ENCODE assay signal across 23 mouse cellular contexts in genomic region chr9:61263335-61263734, GRCm38 (mm10).
DNase-seq lines count a peak whose midpoint lies in the region; ATAC-seq and TF ChIP-seq lines count a peak whose summit lies in the region.
"Had no signal": no experiment of that assay in that cellular context is flagged by ENCODE, and none has a peak within 500 bp of the region (broad histone marks: within the 10 kb centered on the region; RNA-seq: fewer than 3 reads in every experiment).

No protein-coding gene starts in this region.

- H3K27ac ChIP-seq in embryonic facial prominence, embryonic 14.5 days (replicated peaks; ENCODE audit: low read depth, low read length): no peak overlapping the region
- no peak overlapping the region for H3K27ac ChIP-seq in embryonic facial prominence, embryonic 10.5 days (replicated peaks)
- no peak overlapping the region for H3K27ac ChIP-seq in forebrain, embryonic 14.5 days (ENCODE audit: low read depth, low read length)
- no peak overlapping the region for H3K27ac ChIP-seq in forebrain, embryonic 13.5 days
- no peak overlapping the region for H3K27ac ChIP-seq in forebrain, postnatal 0 days (ENCODE audit: low read depth, low read length)
- H3K27ac ChIP-seq in forebrain, embryonic 12.5 days: no peak overlapping the region

- TF ChIP-seq POLR2A in brain, embryonic 14.5 days (IDR thresholded peaks at IDR 0.05; ENCODE audit: borderline replicate concordance, extremely low read depth, insufficient read depth, insufficient read length, poor library complexity, severe bottlenecking): no peak

- H3K4me2 ChIP-seq in embryonic facial prominence, embryonic 14.5 days (ENCODE audit: low read depth, low read length): no peak overlapping the region
- H3K4me2 ChIP-seq in forebrain, embryonic 14.5 days (ENCODE audit: low read length): no peak overlapping the region
- no peak overlapping the region for H3K4me2 ChIP-seq in forebrain, embryonic 13.5 days
- H3K4me2 ChIP-seq in forebrain, postnatal 0 days (ENCODE audit: low read depth): no peak overlapping the region
- H3K4me2 ChIP-seq in forebrain, embryonic 12.5 days: no peak overlapping the region

- DNase-seq in embryonic facial prominence, embryonic 14.5 days (ENCODE audit: low spot score): peak; percentile 59
- DNase-seq in embryonic facial prominence, embryonic 10.5 days (ENCODE audit: low spot score): no peak
- peak; percentile 70 for DNase-seq in forebrain, embryonic 14.5 days (ENCODE audit: low spot score)
- DNase-seq in forebrain, postnatal 0 days: no peak
- peak; percentile 78 for DNase-seq in brain, embryonic 14.5 days (ENCODE audit: low read depth)
- DNase-seq in frontal cortex, postnatal 36 days (ENCODE audit: low spot score in 2 of 2): no peak
- DNase-seq: adrenal gland, adult 2 months; adrenal gland, adult 8-10 months; adrenal gland, postnatal 10 days; adrenal gland, postnatal 14 days; adrenal gland, postnatal 25 days; adrenal gland, postnatal 36 days; B cell, adult 2 months; cerebellum, adult 11 months; cerebellum, adult 11-12 months; cerebellum, adult 18-20 months had no signal

- H3K27me3 ChIP-seq in embryonic facial prominence, embryonic 14.5 days (replicated peaks; ENCODE audit: control insufficient read depth, insufficient read depth, low read length): no peaks in the 10 kb centered on the region
- peaks cover 46% of the 10 kb centered on the region for H3K27me3 ChIP-seq in embryonic facial prominence, embryonic 10.5 days (replicated peaks; ENCODE audit: low read depth, poor library complexity, severe bottlenecking)
- no peaks in the 10 kb centered on the region for H3K27me3 ChIP-seq in forebrain, embryonic 14.5 days (replicated peaks; ENCODE audit: control insufficient read depth, insufficient read depth, low read length)
- peaks cover 5% of the 10 kb centered on the region; the same call in 1 of the 2 replicates for H3K27me3 ChIP-seq in forebrain, embryonic 13.5 days
- H3K27me3 ChIP-seq in forebrain, postnatal 0 days (ENCODE audit: insufficient read depth, low read length): no peaks in the 10 kb centered on the region
- peaks cover 12% of the 10 kb centered on the region for H3K27me3 ChIP-seq in forebrain, embryonic 12.5 days
- H3K27me3 ChIP-seq: CH12.LX, Patski had no signal

- no peak overlapping the region for H3K4me3 ChIP-seq in embryonic facial prominence, embryonic 14.5 days (ENCODE audit: low read depth, low read length)
- H3K4me3 ChIP-seq in embryonic facial prominence, embryonic 10.5 days: no peak overlapping the region
- H3K4me3 ChIP-seq in forebrain, embryonic 14.5 days (ENCODE audit: low read depth, low read length): no peak overlapping the region
- H3K4me3 ChIP-seq in forebrain, embryonic 13.5 days: no peak overlapping the region
- no peak overlapping the region for H3K4me3 ChIP-seq in forebrain, postnatal 0 days (ENCODE audit: low read depth, low read length)
- no peak overlapping the region for H3K4me3 ChIP-seq in forebrain, embryonic 12.5 days (replicated peaks)

- TF ChIP-seq CTCF in forebrain, postnatal 0 days (IDR thresholded peaks at IDR 0.05; ENCODE audit: low read depth): no peak
- no peak for TF ChIP-seq CTCF in brain, embryonic 14.5 days (IDR thresholded peaks at IDR 0.05; ENCODE audit: borderline replicate concordance, extremely low read depth, insufficient read depth, insufficient read length)

- WGBS in embryonic facial prominence, embryonic 14.5 days: 78% methylated on average over 4 of the region's 4 CpGs
- 92% methylated on average over 4 of the region's 4 CpGs for WGBS in embryonic facial prominence, embryonic 10.5 days
- WGBS in forebrain, embryonic 14.5 days: 41% methylated on average over 4 of the region's 4 CpGs
- 64% methylated on average over 4 of the region's 4 CpGs for WGBS in forebrain, embryonic 13.5 days
- 44% methylated on average over 4 of the region's 4 CpGs for WGBS in forebrain, postnatal 0 days
- 79% methylated on average over 4 of the region's 4 CpGs for WGBS in forebrain, embryonic 12.5 days

- H3K4me1 ChIP-seq in embryonic facial prominence, embryonic 14.5 days (ENCODE audit: control insufficient read depth, insufficient read depth, low read length): peaks cover 30% of the 10 kb centered on the region
- H3K4me1 ChIP-seq in embryonic facial prominence, embryonic 10.5 days: peaks cover 49% of the 10 kb centered on the region
- peaks cover 18% of the 10 kb centered on the region for H3K4me1 ChIP-seq in forebrain, embryonic 14.5 days (ENCODE audit: control insufficient read depth, insufficient read depth, low read length)
- H3K4me1 ChIP-seq in forebrain, embryonic 13.5 days: peaks cover 30% of the 10 kb centered on the region
- 0 out of 2 replicates have a peak, but pooled peaks cover 4% of the 10 kb centered on the region for H3K4me1 ChIP-seq in forebrain, postnatal 0 days (ENCODE audit: insufficient read depth)
- H3K4me1 ChIP-seq in forebrain, embryonic 12.5 days: peaks cover 37% of the 10 kb centered on the region

- no peaks in the 10 kb centered on the region for H3K36me3 ChIP-seq in embryonic facial prominence, embryonic 14.5 days (ENCODE audit: control insufficient read depth, insufficient read depth, low read length)
- H3K36me3 ChIP-seq in embryonic facial prominence, embryonic 10.5 days (replicated peaks): 0 out of 2 replicates have a peak, but pooled peaks cover 3% of the 10 kb centered on the region
- no peaks in the 10 kb centered on the region for H3K36me3 ChIP-seq in forebrain, embryonic 14.5 days (ENCODE audit: control insufficient read depth, insufficient read depth, low read length)
- no peaks in the 10 kb centered on the region for H3K36me3 ChIP-seq in forebrain, embryonic 13.5 days (ENCODE audit: poor library complexity, severe bottlenecking)
- H3K36me3 ChIP-seq in forebrain, postnatal 0 days (ENCODE audit: insufficient read depth): no peaks in the 10 kb centered on the region
- no peaks in the 10 kb centered on the region for H3K36me3 ChIP-seq in forebrain, embryonic 12.5 days (replicated peaks)
- H3K36me3 ChIP-seq: G1E had no signal

- ATAC-seq in embryonic facial prominence, embryonic 14.5 days (ENCODE audit: low read depth): no peak
- no peak for ATAC-seq in forebrain, embryonic 14.5 days
- no peak for ATAC-seq in forebrain, embryonic 13.5 days
- peak; percentile 47; the same call in 1 of the 2 replicates for ATAC-seq in forebrain, postnatal 0 days
- ATAC-seq in forebrain, embryonic 12.5 days (ENCODE audit: low FRiP score): no peak
- ATAC-seq: activated CD4-positive, CD25-positive, alpha-beta regulatory T cell, adult 4 months; CD4-positive, CD25-positive, alpha-beta regulatory T cell, adult 4 months; Patski had no signal

- H3K9me3 ChIP-seq in embryonic facial prominence, embryonic 14.5 days (ENCODE audit: control insufficient read depth, low read length): 0 out of 2 replicates have a peak, but pooled peaks cover 7% of the 10 kb centered on the region
- peaks cover 13% of the 10 kb centered on the region; the same call in 1 of the 2 replicates for H3K9me3 ChIP-seq in embryonic facial prominence, embryonic 10.5 days
- H3K9me3 ChIP-seq in forebrain, embryonic 14.5 days (replicated peaks; ENCODE audit: control insufficient read depth, low read length): peaks cover 6% of the 10 kb centered on the region; the same call in 1 of the 2 replicates
- peaks cover 7% of the 10 kb centered on the region; the same call in 1 of the 2 replicates for H3K9me3 ChIP-seq in forebrain, embryonic 13.5 days (replicated peaks)
- 0 out of 2 replicates have a peak, but pooled peaks cover 5% of the 10 kb centered on the region for H3K9me3 ChIP-seq in forebrain, postnatal 0 days (ENCODE audit: low read length)
- H3K9me3 ChIP-seq in forebrain, embryonic 12.5 days: 0 out of 2 replicates have a peak, but pooled peaks cover 6% of the 10 kb centered on the region
- H3K9me3 ChIP-seq: G1E had no signal

- H3K9ac ChIP-seq in embryonic facial prominence, embryonic 14.5 days (ENCODE audit: low read depth, low read length): no peak overlapping the region
- no peak overlapping the region for H3K9ac ChIP-seq in forebrain, embryonic 14.5 days (ENCODE audit: low read length)
- H3K9ac ChIP-seq in forebrain, embryonic 13.5 days: no peak overlapping the region
- H3K9ac ChIP-seq in forebrain, postnatal 0 days: no peak overlapping the region
- no peak overlapping the region for H3K9ac ChIP-seq in forebrain, embryonic 12.5 days

Comparison
In these comparisons a context has a peak if more than half of its experiments do, and no peak if none do; other contexts are left out.
1. DNase-seq: peak in embryonic facial prominence, embryonic 14.5 days (single experiment), forebrain, embryonic 14.5 days (single experiment) and brain, embryonic 14.5 days (single experiment); none in embryonic facial prominence, embryonic 10.5 days (single experiment), forebrain, postnatal 0 days (single experiment) and frontal cortex, postnatal 36 days (0 of 2).